Mouse (Mus musculus): Measurements from ENCODE around the gene Rnf222. TPM values are rescaled to one million over a fixed set of nuclear protein-coding genes. Genes with fewer than 3 reads are reported as not detected.
A peak's percentile ranks its signal among the peaks of the same experiment; 100 is the strongest.
"Not testable (repeated sequence)": the region's sequence is repeated elsewhere in the genome, so short reads cannot be mapped to it uniquely, and the experiment has no call there.

The Rnf222 gene
- total RNA-seq, 2 experiments from 2014 or later: 0.21 to 0.32 TPM

GRCm38 (mm10) chr11:68911531-68912177, 23.3 kb downstream of the Rnf222 start:
- DNase-seq: peak; percentile 26

DNA sequence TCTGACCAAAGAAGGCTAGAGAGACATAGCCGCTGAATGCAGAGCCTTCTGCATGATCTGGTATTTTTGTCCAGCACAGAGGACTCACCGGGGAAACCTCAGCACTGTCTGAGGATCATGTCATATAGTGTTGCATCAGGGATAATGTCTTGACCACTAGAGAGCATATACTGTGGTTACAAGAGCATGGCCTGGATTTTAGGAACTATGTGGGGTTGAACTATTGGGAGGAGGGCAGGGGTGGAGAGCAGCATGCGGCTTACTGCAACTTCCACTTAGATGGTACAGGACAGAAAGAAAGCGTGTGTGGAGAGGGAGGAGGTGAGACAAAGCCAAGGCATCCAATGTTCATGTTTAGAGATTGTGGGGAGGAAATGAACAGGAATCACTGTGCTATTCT, 26.2 kb downstream of the Rnf222 start:
- DNase-seq: no peak

GRCm38 (mm10) chr11:68923191-68923590, 34.8 kb downstream of the Rnf222 start:
- DNase-seq: no peak

- no peak for DNase-seq
Measured at GRCm38 (mm10) chr11:68924749-68925148, 36.4 kb downstream of the Rnf222 start.

DNA sequence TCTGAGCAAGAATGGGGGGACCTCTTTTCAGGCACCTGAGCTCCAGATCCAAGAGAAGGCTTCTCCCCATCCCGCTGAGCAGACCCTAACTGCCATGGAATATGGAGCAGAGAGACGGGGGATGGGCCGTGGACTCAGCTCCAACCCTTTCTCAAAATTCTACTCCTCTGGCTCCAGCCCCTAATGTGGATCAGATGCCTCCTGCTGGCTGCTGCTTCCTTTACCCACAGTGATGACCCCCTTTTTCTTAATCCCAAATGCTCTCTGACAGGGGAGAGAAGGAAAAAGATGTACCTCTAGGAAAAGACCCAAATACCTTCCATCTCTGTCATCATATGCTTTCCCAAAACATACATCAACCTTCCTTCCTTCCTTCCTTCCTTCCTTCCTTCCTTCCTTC, 38.6 kb downstream of the Rnf222 start, which contains the start of gene Odf4:
Odf4 (minus strand) TSS at position 101 of the 400 bp plus-strand sequence.
- DNase-seq: no peak

DNA sequence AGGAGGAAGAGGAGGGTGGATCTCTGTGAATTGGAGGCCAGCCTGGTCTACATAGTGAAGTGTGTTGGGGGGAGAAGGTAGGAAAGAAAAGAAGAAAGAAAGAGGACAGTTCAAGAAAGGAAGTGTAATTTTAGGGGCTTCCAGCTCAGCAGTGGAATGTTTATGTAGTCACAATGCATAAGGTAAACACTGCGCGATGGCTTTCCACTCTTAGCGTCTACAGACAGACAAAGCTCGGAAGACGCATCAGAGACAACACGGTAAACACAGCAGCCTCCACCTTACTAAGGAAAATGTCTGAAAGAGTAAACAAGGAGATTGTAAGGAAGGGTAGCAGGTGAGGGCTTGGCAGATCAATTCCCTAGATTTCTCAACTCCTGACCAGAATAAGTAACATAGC, 41.6 kb downstream of the Rnf222 start:
- no peak for DNase-seq

DNA sequence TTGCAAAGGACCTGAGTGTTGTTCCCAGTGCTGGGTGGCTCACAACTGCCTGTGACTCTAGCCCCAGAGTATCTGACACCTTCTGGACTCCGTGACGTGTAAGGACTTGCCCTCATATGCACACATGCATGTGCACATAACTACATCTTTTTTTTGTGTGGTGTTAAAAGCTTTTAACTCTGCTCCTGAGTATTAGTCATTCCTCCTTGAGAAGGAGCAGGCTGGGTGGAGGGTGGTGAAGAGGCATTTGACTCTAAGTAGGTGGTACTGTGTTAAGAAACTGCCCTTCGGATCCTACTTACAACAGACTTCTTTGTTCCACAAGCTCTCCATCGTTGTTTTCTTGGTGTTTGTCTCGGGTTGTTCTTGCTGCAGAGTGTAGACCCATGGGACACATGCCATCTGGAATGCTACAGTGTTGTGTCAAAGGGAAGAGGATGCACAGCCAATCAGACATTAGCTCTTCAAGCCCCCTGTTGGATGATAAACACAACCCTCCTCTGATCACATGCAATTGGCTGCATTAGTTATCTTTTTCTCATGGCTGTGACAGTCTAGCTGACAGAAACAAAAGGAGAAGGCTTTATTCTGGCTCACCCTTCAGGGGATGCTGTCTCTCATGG, 45.6 kb downstream of the Rnf222 start:
- DNase-seq: no peak

DNA sequence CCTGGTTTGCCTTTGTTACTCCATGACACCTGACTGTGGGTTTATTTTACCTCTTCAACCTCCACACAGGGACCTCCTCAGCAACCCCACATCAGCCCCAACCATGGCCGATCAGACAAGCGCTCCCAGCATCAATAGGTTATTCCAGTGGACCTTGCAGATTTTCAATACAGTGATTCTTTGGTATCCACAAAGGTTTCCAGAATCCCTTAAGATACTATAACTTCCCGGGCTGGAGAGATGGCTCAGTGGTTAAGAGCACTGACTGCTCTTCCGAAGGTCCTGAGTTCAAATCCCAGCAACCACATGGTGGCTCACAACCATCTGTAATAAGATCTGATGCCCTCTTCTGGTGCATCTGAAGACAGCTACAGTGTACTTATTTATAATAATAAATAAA, 48.6 kb downstream of the Rnf222 start:
- DNase-seq: not testable (repeated sequence)

DNA sequence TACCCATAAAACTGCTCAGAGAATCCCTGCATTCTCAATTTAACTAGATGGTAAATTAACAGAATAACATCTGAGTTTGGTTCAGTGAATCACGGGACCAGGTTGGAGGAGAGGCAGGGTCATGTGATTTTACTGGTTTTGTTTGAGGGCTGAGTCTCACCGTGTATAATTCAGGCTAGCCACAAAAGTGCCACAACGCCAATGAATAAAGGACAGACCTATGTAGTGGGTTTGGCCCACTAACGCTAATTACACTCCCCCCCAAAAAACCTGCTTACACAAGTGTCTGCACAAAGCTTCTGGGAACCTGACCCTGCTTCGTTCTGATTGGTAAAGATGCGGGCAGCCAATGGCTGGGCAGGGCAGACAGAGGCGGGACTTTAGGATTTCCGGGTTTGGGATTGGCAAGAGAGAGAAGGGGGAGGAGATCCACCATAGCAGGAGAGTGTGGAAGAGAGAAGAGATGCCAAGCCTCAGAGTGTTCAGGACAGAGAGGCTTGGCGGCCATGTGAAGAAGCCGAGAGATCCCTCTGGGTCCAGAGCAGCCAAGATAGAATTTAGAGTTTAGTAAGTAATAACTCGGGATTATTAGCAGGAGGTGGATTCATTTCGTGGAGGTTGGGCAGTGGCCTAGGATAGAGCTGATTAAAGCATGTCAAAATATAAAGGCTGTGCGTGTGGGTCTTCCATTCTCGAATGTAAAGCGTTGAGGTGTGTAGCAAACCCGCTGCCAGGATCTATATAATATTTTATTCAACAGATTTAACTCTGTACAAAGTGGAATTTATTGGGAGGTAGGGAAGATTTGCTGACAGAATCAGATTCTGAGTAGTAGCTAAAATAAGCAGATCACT, 51.3 kb downstream of the Rnf222 start:
- DNase-seq: peak; percentile 89

- no peak for DNase-seq
Measured at GRCm38 (mm10) chr11:68940516-68940915, 52.2 kb downstream of the Rnf222 start.

DNA sequence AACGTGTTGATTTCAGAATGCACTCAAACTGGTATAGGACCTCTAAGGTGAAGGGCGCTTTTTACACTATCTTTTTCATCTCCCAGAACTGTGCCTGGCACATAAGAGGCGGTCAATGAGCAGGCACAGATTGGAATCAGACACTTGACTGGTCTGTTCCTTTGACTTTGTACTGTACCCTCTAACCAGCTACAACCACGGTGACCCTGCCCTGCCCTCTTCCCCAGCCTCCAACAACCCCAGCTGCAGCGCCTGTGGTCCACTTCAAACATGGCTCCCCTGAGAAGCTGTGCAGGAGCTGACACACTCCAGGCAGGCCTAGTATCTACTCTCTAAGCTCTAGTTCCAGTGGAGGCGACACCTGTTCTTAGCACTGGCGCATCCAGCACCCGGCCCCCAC, 54.4 kb downstream of the Rnf222 start:
- DNase-seq: no peak

DNA sequence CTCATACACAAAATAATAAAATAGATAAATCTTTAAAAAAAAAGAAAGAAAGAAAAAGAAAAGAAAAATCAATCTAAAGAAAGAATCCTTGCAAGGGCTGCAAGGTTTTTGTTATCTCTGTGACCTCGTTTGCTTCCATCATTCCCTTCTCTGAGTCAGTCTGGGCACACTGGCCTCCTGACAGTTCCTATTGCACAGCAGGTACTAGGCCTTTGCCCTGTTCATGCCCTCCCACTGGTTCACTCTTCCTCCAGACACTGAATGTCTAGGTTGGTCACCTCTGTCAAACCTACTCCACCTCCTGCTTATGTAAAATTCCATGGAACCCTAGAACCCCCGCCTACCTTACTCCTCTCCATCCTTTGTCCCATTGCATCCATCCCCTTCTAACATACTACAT, 56.9 kb downstream of the Rnf222 start:
- DNase-seq: no peak

Other genes starting within 250 kb of the Rnf222 start
- gene Myh10, start 197.0 kb upstream of the Rnf222 start, total RNA-seq (2021): 100 to 1,000 TPM; 165 to 169 TPM
- gene Ndel1, start 16.7 kb upstream of the Rnf222 start, total RNA-seq (2021): 10 to 100 TPM; 57.9 to 66.3 TPM
- gene Rpl26, start 13.0 kb downstream of the Rnf222 start, total RNA-seq (2021): 100 to 1,000 TPM; 896 to 908 TPM
- gene Odf4, start 38.5 kb downstream of the Rnf222 start, total RNA-seq (2021): not detected
- 10 to 100 TPM; 32.1 to 36.8 TPM for gene Arhgef15, start 68.9 kb downstream of the Rnf222 start, total RNA-seq (2021)
- gene Slc25a35, start 79.6 kb downstream of the Rnf222 start, total RNA-seq (2021): 1 to 10 TPM in 1 of 2 experiments, under 1 TPM in 1; 0.91 to 1.4 TPM
- gene Rangrf, start 86.6 kb downstream of the Rnf222 start, total RNA-seq (2021): 10 to 100 TPM; 41.0 to 44.7 TPM
- gene Pfas, start 119.9 kb downstream of the Rnf222 start, total RNA-seq (2021): 10 to 100 TPM; 14.3 to 14.5 TPM
- gene Ctc1, start 127.4 kb downstream of the Rnf222 start, total RNA-seq (2021): 10 to 100 TPM; 36.8 to 37.7 TPM
- 10 to 100 TPM; 38.0 to 43.3 TPM for gene Aurkb, start 157.1 kb downstream of the Rnf222 start, total RNA-seq (2021)
- gene Borcs6, start 171.2 kb downstream of the Rnf222 start, total RNA-seq (2021): 10 to 100 TPM; 13.8 to 14.3 TPM
- gene Tmem107, start 182.3 kb downstream of the Rnf222 start, total RNA-seq (2021): 1 to 10 TPM; 6.7 to 8.6 TPM
- 10 to 100 TPM; 80.2 to 84.6 TPM for gene Vamp2, start 199.9 kb downstream of the Rnf222 start, total RNA-seq (2021)
- gene Per1, start 206.7 kb downstream of the Rnf222 start, total RNA-seq (2021): 10 to 100 TPM; 42.6 to 55.6 TPM
- gene Hes7, start 231.9 kb downstream of the Rnf222 start, total RNA-seq (2021): under 1 TPM; 0.23 to 0.29 TPM
- under 1 TPM; 0.29 to 0.65 TPM for gene 9130213A22Rik, start 234.0 kb downstream of the Rnf222 start, total RNA-seq (2021)
- gene Aloxe3, start 237.3 kb downstream of the Rnf222 start, total RNA-seq (2021): under 1 TPM in 1 of 2 experiments, not detected in 1; 0.45 TPM

Measured in heart, postnatal 4 days (tissue).